Mouse (Mus musculus) cerebellum, adult 2 months (tissue): ENCODE measurements at regions not wholly inside any gene's neighbourhood (a gene's known extent, or its start where the extent isn't known, plus 50 kb on each side); places are given as distances from the start of the nearest gene placed in this dataset.

Experiments used
- CTCF ChIP-seq: fragments of 200-500 bp; IDR thresholded peaks from 2 replicates; pipeline ENCODE4 v1.5.1; 2011; ENCODE audit warnings: low read depth, mild to moderate bottlenecking, control low read depth, low read length, moderate library complexity, borderline replicate concordance; ENCODE audit not compliant: insufficient read depth
- POLR2A ChIP-seq: fragments of 200-500 bp; IDR thresholded peaks from 2 replicates; pipeline ENCODE4 v1.6.1; 2011; ENCODE audit warnings: low read length, control low read depth, borderline replicate concordance; ENCODE audit not compliant: insufficient read depth

DNA sequence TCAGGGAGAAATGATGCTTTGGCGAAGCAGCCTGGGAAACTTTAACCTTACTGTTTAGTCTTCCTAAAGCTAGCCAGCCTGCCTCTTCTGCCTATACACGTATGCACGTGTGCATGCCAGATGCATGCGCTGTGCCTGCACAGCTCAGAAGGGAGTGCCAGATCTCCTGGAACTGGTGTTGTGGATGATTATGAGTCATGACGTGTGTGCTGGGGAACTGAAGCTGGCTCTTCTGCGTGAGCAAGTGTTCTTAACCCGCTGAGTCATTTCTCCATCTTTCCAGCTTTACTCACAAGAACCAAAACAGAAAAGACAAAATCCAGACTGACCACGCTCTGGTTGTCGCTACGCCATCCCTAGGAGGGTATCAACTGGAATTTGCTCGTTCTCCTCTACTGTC, 55.1 kb upstream of the Otogl start:
- TF ChIP-seq CTCF = no peak
- TF ChIP-seq POLR2A = no peak
